Mouse (Mus musculus): Measurements from ENCODE around the gene Pdzrn3. TPM values are rescaled to one million over a fixed set of nuclear protein-coding genes. Genes with fewer than 3 reads are reported as not detected.

Pdzrn3 gene
- polyA plus RNA-seq, 2 experiments from 2014 or later = not detected

DNA sequence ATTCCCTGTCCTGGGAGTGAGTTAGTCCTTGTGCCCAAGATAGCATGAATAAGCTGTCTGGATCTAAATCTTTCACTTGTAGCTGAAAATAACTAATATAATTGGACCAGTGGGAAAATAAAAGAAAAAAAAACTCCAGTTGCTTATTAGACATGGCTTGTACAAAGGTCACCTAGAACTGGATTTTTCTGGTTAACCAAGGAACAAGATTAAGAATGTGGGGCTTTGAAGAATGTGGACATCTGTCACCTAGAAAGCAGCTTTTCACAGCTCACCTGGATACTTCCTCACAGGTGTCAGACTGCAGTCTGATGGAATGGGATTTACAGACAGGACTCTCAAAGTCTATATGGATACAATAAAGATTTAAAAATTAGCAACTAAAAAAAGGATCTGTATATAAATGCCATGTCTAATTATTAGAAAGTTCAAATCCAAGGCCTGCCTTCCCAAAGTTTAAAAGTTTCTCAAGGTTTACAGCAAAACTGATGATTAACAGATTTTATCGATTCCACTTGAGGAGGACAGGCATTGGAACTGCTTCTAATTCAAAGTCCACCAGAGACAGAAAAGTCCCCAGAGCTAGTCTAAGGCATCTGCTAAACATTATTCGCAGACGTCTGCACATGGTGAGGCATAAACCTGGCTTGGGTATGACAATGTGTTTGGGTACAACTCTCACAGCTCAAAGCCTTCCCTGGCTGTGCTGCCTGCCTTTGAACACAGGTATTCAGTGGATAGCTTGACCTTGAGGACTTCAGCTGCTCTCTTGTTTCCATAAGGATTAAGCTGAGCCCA lies 51.7 kb downstream of the Pdzrn3 start:
- no peak for ATAC-seq

DNA sequence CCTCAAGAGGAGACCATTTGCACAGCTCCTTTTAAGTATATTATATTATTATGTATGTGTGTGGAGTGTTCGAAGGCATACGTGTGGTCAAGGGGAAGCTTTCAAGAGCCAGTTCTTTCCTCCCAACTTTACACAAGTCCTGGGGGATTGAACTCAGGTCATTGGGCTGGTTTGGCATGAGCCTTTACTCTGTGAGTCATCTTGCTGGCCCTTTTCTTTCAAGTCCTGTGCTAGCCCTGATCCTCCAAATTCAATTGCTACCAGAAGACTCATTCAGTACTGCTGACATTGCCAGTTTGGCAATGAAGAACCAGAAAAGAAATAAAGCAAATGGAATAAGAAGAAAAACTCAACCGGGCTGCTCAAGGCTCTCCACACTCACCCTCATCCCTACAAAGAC lies 55.1 kb downstream of the Pdzrn3 start:
- no peak for ATAC-seq

GRCm38 (mm10) chr6:101320386-101320785 lies 57.3 kb downstream of the Pdzrn3 start:
- ATAC-seq = no peak

GRCm38 (mm10) chr6:101319374-101319967 lies 58.2 kb downstream of the Pdzrn3 start:
- no peak for ATAC-seq

- ATAC-seq = no peak
Observed at GRCm38 (mm10) chr6:101318530-101318929, 59.2 kb downstream of the Pdzrn3 start.

DNA sequence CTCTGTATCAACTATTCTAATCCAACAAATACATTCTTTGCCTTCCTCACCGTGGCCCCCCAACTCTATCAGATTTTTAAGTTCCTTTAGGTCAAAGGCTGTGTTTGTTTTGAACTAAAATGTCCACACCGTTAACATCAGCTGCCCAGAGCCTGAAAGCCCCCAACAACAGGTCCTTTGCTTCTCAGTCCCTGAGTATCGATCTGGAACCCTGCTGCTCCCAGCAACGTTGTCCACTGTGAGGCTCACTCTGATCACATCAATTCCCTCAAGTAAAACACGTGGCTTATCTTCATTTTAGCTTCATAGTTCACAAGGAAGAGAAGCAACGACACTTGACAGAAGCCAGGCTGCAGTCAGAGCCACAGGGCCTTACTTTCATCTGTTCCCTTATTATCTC lies 66.3 kb downstream of the Pdzrn3 start:
- ATAC-seq = no peak

- no peak for ATAC-seq
Observed at GRCm38 (mm10) chr6:101310491-101310890, 67.2 kb downstream of the Pdzrn3 start.

- no peak for ATAC-seq
Observed at GRCm38 (mm10) chr6:101307964-101308531, 69.6 kb downstream of the Pdzrn3 start.

GRCm38 (mm10) chr6:101306834-101307233 lies 70.9 kb downstream of the Pdzrn3 start:
- no peak for ATAC-seq

DNA sequence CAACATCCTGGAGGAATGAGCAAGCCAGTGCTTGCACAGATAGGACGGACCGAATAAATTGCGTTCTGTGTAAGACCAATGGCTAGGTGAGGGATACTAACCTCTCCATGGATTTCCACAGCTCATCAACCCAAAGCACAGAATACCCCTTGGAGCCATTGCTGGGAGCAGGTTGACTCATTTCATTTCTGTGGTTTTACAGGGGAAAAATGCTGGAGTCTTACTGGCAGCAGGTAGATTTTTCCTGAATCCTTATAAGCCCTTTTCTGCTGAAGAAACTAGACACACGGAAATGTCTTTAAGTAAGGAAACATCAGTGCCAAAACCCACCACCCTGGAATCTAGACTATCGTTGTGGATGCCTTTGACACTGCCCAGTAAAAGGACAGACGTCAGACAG lies 72.2 kb downstream of the Pdzrn3 start:
- no peak for ATAC-seq

- ATAC-seq = no peak
Observed at GRCm38 (mm10) chr6:101303959-101304738, 73.5 kb downstream of the Pdzrn3 start.

DNA sequence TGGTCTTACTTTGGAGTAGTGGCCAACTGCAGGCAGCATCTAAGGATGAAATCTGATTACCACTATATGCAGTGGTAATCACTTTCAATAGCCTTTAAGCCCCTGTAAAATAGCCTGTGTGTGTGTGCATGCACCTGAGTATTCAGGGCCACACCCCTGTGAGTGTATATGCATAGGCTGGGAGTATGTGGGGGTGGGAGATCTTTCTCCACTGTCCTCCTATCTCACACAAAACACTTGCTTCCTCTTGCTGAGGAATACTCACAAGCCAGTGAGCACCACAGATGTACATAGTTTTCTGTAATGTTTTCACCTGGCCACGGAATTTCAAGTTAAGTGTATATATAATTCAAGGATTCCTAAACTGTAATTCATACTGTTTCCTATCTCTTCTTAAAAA lies 74.2 kb downstream of the Pdzrn3 start:
- no peak for ATAC-seq

GRCm38 (mm10) chr6:101301154-101301553 lies 76.5 kb downstream of the Pdzrn3 start:
- no peak for ATAC-seq

DNA sequence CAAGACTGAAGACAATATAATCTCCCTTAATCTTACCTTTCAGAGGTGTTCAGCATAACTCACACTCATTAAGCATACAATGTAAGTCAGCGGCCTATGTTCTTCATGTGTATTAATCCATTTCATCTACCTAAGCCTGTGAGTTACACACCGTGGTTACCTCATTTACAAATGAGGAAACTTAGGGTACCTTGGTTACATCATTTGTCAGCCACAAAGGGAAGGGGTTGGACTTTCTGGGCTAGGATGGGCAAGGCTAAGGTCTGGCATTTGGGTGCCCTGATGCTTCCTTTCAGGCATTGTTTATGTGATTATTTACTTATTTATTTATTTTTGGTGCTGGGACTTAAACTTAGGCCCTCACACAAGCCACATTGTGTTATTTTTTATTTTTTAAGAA lies 78.3 kb downstream of the Pdzrn3 start:
- ATAC-seq = no peak

GRCm38 (mm10) chr6:101297563-101298520 lies 79.9 kb downstream of the Pdzrn3 start:
- ATAC-seq = no peak

- no peak for ATAC-seq
Observed at GRCm38 (mm10) chr6:101296997-101297396, 80.7 kb downstream of the Pdzrn3 start.

- no peak for ATAC-seq
Observed at GRCm38 (mm10) chr6:101296280-101296679, 81.4 kb downstream of the Pdzrn3 start.

DNA sequence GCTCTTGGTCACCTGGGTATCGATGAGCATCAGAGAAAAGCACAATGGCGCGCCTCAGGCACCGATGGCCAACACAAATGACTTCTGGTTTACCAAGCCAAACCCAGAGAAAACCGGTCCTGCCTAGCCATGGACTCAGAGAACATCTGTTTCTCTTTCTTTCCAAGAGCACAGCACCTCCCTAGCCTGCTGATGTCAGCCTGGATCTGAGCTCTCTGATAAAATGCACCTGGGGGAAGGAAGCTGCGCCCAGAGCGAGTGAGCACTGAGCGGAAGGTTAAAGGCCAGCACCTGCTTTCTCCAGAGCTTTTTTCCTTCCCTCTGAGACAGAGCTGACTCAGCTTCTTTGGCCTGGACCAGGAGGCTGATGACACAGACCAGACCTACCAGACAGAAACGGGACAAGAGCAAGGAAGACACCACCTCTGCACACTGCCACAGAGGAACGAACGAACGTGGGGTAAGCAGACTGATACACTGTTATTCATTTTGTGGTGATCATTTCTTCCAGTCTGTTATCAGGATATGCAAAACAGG lies 84.6 kb downstream of the Pdzrn3 start:
- ATAC-seq = no peak

GRCm38 (mm10) chr6:101291944-101292343 lies 85.8 kb downstream of the Pdzrn3 start:
- no peak for ATAC-seq

GRCm38 (mm10) chr6:101290160-101290559 lies 87.5 kb downstream of the Pdzrn3 start:
- ATAC-seq = no peak

- ATAC-seq = no peak
Observed at GRCm38 (mm10) chr6:101289428-101289827, 88.3 kb downstream of the Pdzrn3 start.
